Mouse (Mus musculus) right cerebral cortex, postnatal 25 days (tissue): ENCODE data around the gene Tspan4.

ENCODE experiments used
- DNase-seq: peaks from one replicate; pipeline ENCODE4 v3.0.0; 2022

Gene Tspan4

GRCm38 (mm10) chr7:141477578-141478269 lies 2.7 kb downstream of the Tspan4 start:
- no peak for DNase-seq

- DNase-seq: no peak
Observed at GRCm38 (mm10) chr7:141478270-141478748, 3.3 kb downstream of the Tspan4 start.

GRCm38 (mm10) chr7:141480842-141481497 lies 5.9 kb downstream of the Tspan4 start:
- DNase-seq: peak; percentile 75

GRCm38 (mm10) chr7:141481498-141482401 lies 6.7 kb downstream of the Tspan4 start:
- peak; percentile 68 for DNase-seq

GRCm38 (mm10) chr7:141482531-141483024 lies 7.5 kb downstream of the Tspan4 start:
- no peak for DNase-seq

GRCm38 (mm10) chr7:141483114-141483653 lies 8.1 kb downstream of the Tspan4 start:
- DNase-seq: no peak

GRCm38 (mm10) chr7:141484186-141485120 lies 9.4 kb downstream of the Tspan4 start:
- DNase-seq: no peak

- DNase-seq: no peak
Observed at GRCm38 (mm10) chr7:141485186-141485585, 10.1 kb downstream of the Tspan4 start.

GRCm38 (mm10) chr7:141485606-141486005 lies 10.6 kb downstream of the Tspan4 start:
- DNase-seq: no peak

- no peak for DNase-seq
Observed at GRCm38 (mm10) chr7:141486239-141486638, 11.2 kb downstream of the Tspan4 start.

- no peak for DNase-seq
Observed at GRCm38 (mm10) chr7:141487141-141487540, 12.1 kb downstream of the Tspan4 start.

GRCm38 (mm10) chr7:141491151-141491550 lies 16.1 kb downstream of the Tspan4 start:
- no peak for DNase-seq

GRCm38 (mm10) chr7:141492738-141493137 lies 17.7 kb downstream of the Tspan4 start:
- no peak for DNase-seq

GRCm38 (mm10) chr7:141493729-141494128 lies 18.7 kb downstream of the Tspan4 start:
- DNase-seq: no peak

GRCm38 (mm10) chr7:141495379-141495778 lies 20.3 kb downstream of the Tspan4 start:
- DNase-seq: no peak

GRCm38 (mm10) chr7:141495940-141496339 lies 20.9 kb downstream of the Tspan4 start:
- DNase-seq: no peak

GRCm38 (mm10) chr7:141497600-141497999 lies 22.6 kb downstream of the Tspan4 start:
- DNase-seq: no peak

- DNase-seq: no peak
Observed at GRCm38 (mm10) chr7:141501820-141502555, 26.9 kb downstream of the Tspan4 start.

- no peak for DNase-seq
Observed at GRCm38 (mm10) chr7:141502556-141502905, 27.5 kb downstream of the Tspan4 start.

GRCm38 (mm10) chr7:141506278-141506677 lies 31.2 kb downstream of the Tspan4 start:
- no peak for DNase-seq

GRCm38 (mm10) chr7:141508160-141508559 lies 33.1 kb downstream of the Tspan4 start:
- DNase-seq: no peak
